Mouse (Mus musculus): Measurements from ENCODE around the gene Serpina3i. TPM values are rescaled to one million over a fixed set of nuclear protein-coding genes. Genes with fewer than 3 reads are reported as not detected.

Gene Serpina3i
- polyA plus RNA-seq, 1 experiment: 0.08 TPM

- Histone ChIP-seq H3K4me1 (ENCODE audit: control insufficient read depth, insufficient read depth, low read length) (no peaks in the 10 kb centered on the region), H3K27me3 (replicated peaks; ENCODE audit: control insufficient read depth, insufficient read depth, low read length) (no peaks in the 10 kb centered on the region), H3K4me3 (ENCODE audit: insufficient read depth, low read depth, low read length) (no peak overlapping the region), H3K36me3 (ENCODE audit: control insufficient read depth, insufficient read depth, low read length) (no peaks in the 10 kb centered on the region), H3K27ac (ENCODE audit: insufficient read depth, low read depth, low read length) (no peak overlapping the region)
- no peak for TF ChIP-seq POLR2A (IDR thresholded peaks at IDR 0.05; ENCODE audit: low read depth, low read length)
- TF ChIP-seq CTCF (conservative IDR thresholded peaks at IDR 0.05; ENCODE audit: insufficient read depth, insufficient read length, low read depth, low read length): no peak
- WGBS: 84% methylated on average over 2 of the region's 2 CpGs
- no peak for DNase-seq
Measured at GRCm38 (mm10) chr12:104293963-104294362, 31.0 kb downstream of the Serpina3i start.

GRCm38 (mm10) chr12:104298049-104298448 is 35.1 kb downstream of the Serpina3i start:
- Histone ChIP-seq H3K4me3 (ENCODE audit: insufficient read depth, low read depth, low read length) (no peak overlapping the region), H3K27ac (ENCODE audit: insufficient read depth, low read depth, low read length) (no peak overlapping the region), H3K27me3 (replicated peaks; ENCODE audit: control insufficient read depth, insufficient read depth, low read length) (no peaks in the 10 kb centered on the region), H3K4me1 (ENCODE audit: control insufficient read depth, insufficient read depth, low read length) (no peaks in the 10 kb centered on the region), H3K36me3 (ENCODE audit: control insufficient read depth, insufficient read depth, low read length) (no peaks in the 10 kb centered on the region)
- WGBS: 91% methylated on average over 2 of the region's 2 CpGs
- TF ChIP-seq POLR2A (IDR thresholded peaks at IDR 0.05; ENCODE audit: low read depth, low read length) (no peak), CTCF (conservative IDR thresholded peaks at IDR 0.05; ENCODE audit: insufficient read depth, insufficient read length, low read depth, low read length) (no peak)
- DNase-seq: no peak

GRCm38 (mm10) chr12:104305991-104306390 is 43.1 kb downstream of the Serpina3i start:
- TF ChIP-seq CTCF (conservative IDR thresholded peaks at IDR 0.05; ENCODE audit: insufficient read depth, insufficient read length, low read depth, low read length) (no peak), POLR2A (IDR thresholded peaks at IDR 0.05; ENCODE audit: low read depth, low read length) (no peak)
- no peaks in the 10 kb centered on the region for H3K36me3 ChIP-seq (ENCODE audit: control insufficient read depth, insufficient read depth, low read length)
- no peak overlapping the region for H3K27ac ChIP-seq (ENCODE audit: insufficient read depth, low read depth, low read length)
- no peaks in the 10 kb centered on the region for H3K27me3 ChIP-seq (replicated peaks; ENCODE audit: control insufficient read depth, insufficient read depth, low read length)
- no peak for DNase-seq
- no peaks in the 10 kb centered on the region for H3K4me1 ChIP-seq (ENCODE audit: control insufficient read depth, insufficient read depth, low read length)
- WGBS: 82% methylated on average over 4 of the region's 4 CpGs
- no peak overlapping the region for H3K4me3 ChIP-seq (ENCODE audit: insufficient read depth, low read depth, low read length)

- H3K27me3 ChIP-seq (replicated peaks; ENCODE audit: control insufficient read depth, insufficient read depth, low read length): no peaks in the 10 kb centered on the region
- no peak within 1 kb of the TSS for H3K4me3 ChIP-seq (ENCODE audit: insufficient read depth, low read depth, low read length)
- no peaks in the 10 kb centered on the region for H3K4me1 ChIP-seq (ENCODE audit: control insufficient read depth, insufficient read depth, low read length)
- TF ChIP-seq POLR2A (IDR thresholded peaks at IDR 0.05; ENCODE audit: low read depth, low read length) (no peak), CTCF (conservative IDR thresholded peaks at IDR 0.05; ENCODE audit: insufficient read depth, insufficient read length, low read depth, low read length) (no peak)
- no peak within 1 kb of the TSS for H3K27ac ChIP-seq (ENCODE audit: insufficient read depth, low read depth, low read length)
- no peak for DNase-seq
- WGBS: 80% methylated on average over 1 of the region's 1 CpGs
- no peaks in the 10 kb centered on the region for H3K36me3 ChIP-seq (ENCODE audit: control insufficient read depth, insufficient read depth, low read length)
Measured at GRCm38 (mm10) chr12:104314253-104314652, 51.3 kb downstream of the Serpina3i start, which contains the start of gene Serpina3j. Gene Serpina3j, plus strand, starts transcription at chr12:104314553.

Other genes with a start within 250 kb of the Serpina3i start
- not detected in 2 replicates for gene Serpina9, start 249.4 kb upstream of the Serpina3i start, polyA plus RNA-seq (2012; rRNA removed)
- gene Serpina12, start 218.7 kb upstream of the Serpina3i start, polyA plus RNA-seq (2012; rRNA removed): not detected in 2 replicates
- not detected in 2 replicates for gene Serpina5, start 162.0 kb upstream of the Serpina3i start, polyA plus RNA-seq (2012; rRNA removed)
- gene Serpina3a, start 150.4 kb upstream of the Serpina3i start, polyA plus RNA-seq (2012; rRNA removed): not detected in 2 replicates
- gene Serpina3b, start 135.1 kb upstream of the Serpina3i start, polyA plus RNA-seq (2012; rRNA removed): not detected in 2 replicates
- 1.0 and 2.2 TPM in 2 replicates for gene Serpina3c, start 109.3 kb upstream of the Serpina3i start, polyA plus RNA-seq (2012; rRNA removed)
- 0.12 and 0.70 TPM in 2 replicates for gene Serpina3f, start 48.6 kb upstream of the Serpina3i start, polyA plus RNA-seq (2012; rRNA removed)
- gene Serpina3g, start 26.9 kb upstream of the Serpina3i start, polyA plus RNA-seq (2012; rRNA removed): 3.7 and 8.2 TPM in 2 replicates
- not detected in 2 replicates for gene Serpina3j, start 51.4 kb downstream of the Serpina3i start, polyA plus RNA-seq (2012; rRNA removed)
- gene Serpina3k, start 75.4 kb downstream of the Serpina3i start, polyA plus RNA-seq (2012; rRNA removed): 0.26 TPM in 1 of 2 replicates, not detected in the other
- gene Serpina3m, start 75.4 kb downstream of the Serpina3i start, polyA plus RNA-seq (2012; rRNA removed): 0.07 TPM in 1 of 2 replicates, not detected in the other
- 3.4 and 3.8 TPM in 2 replicates for gene Serpina3n, start 143.6 kb downstream of the Serpina3i start, polyA plus RNA-seq (2012; rRNA removed)
- 0.10 TPM in 1 of 2 replicates, not detected in the other for gene Gsc, start 210.2 kb downstream of the Serpina3i start, polyA plus RNA-seq (2012; rRNA removed)